Mouse (Mus musculus): ENCODE measurements around the gene Snrpa. TPM values are rescaled to one million over a fixed set of nuclear protein-coding genes. Genes with fewer than 3 reads are reported as not detected.

Gene Snrpa
- polyA plus RNA-seq, 1 experiment from 2014 or later, result 232 TPM

DNA sequence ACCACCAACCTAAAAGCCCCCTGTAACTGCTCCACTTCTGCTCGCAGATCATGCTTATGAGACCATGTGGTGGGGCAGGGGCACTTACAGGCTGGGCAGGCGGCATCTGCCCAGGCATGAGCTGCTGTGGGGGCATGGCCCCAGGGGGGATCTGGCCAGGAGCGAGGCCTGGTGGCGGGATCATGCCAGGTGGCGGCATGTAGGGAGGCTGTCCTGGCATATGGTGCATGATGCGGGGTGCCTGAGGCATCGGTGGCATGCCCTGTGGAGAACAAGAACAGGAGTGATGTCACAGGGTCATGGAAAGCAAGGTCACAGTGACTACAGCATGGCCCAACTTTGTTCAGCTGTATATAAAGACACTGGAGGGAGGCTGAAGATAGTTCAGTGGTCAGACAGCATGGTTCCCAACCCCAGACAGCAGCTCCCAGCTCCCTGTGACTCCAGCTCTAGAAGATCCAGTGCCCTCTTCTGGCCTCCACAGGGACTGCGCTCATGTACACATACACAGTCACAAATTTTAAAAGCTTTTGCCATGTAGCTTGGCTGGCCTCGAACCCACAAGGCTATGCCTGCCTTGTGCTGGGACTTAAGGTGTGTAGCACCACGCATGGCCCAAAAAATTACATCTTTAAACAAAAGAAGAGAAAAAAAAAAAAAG, 6.7 kb downstream of the Snrpa start:
- Histone ChIP-seq H3K9me3 (ENCODE audit: control insufficient read depth, low read length) (no peaks in the 10 kb centered on the region; the same call in 1 of the 2 replicates), H3K4me3 (replicated peaks; ENCODE audit: low read length) (no peak overlapping the region), H3K27me3 (replicated peaks; ENCODE audit: control insufficient read depth, insufficient read depth, low read length) (no peaks in the 10 kb centered on the region), H3K4me2 (ENCODE audit: low read length) (no peak overlapping the region), H3K36me3 (ENCODE audit: control insufficient read depth, insufficient read depth) (peaks cover 78% of the 10 kb centered on the region), H3K9ac (replicated peaks; ENCODE audit: low read depth, low read length) (no peak overlapping the region), H3K27ac (ENCODE audit: low read length) (no peak overlapping the region), H3K4me1 (replicated peaks; ENCODE audit: control insufficient read depth, insufficient read depth, low read length) (peaks cover 17% of the 10 kb centered on the region)
- 94% methylated on average over 10 of the region's 10 CpGs for WGBS
- no peak for ATAC-seq

DNA sequence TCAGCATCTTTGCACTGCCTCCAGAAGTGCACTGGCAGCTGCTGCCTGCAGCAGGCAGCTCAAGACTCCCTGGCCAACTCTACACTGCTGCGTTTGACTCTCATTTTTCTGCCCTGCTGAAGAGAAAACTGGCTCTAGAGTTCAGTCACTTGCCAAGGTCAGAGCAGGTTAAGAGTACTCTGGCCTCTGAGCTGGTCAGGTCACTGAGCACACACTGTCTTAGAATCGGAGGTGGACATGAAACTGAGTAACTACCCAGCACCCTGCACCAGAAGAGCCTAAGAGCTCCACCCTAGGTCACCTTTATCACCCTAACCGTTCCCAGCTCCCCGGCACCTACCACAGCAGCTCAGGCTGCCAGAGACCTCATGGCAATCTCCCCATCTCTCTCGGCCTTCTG, 10.1 kb downstream of the Snrpa start:
- H3K4me3 ChIP-seq (replicated peaks; ENCODE audit: low read length), result no peak overlapping the region
- H3K9ac ChIP-seq (replicated peaks; ENCODE audit: low read depth, low read length), result no peak overlapping the region
- 95% methylated on average over 5 of the region's 5 CpGs for WGBS
- H3K4me2 ChIP-seq (ENCODE audit: low read length), result no peak overlapping the region
- peaks cover 63% of the 10 kb centered on the region for H3K36me3 ChIP-seq (ENCODE audit: control insufficient read depth, insufficient read depth)
- no peak overlapping the region for H3K27ac ChIP-seq (ENCODE audit: low read length)
- no peak for ATAC-seq
- H3K27me3 ChIP-seq (replicated peaks; ENCODE audit: control insufficient read depth, insufficient read depth, low read length), result no peaks in the 10 kb centered on the region
- H3K4me1 ChIP-seq (replicated peaks; ENCODE audit: control insufficient read depth, insufficient read depth, low read length), result no peaks in the 10 kb centered on the region
- no peaks in the 10 kb centered on the region; the same call in 1 of the 2 replicates for H3K9me3 ChIP-seq (ENCODE audit: control insufficient read depth, low read length)

DNA sequence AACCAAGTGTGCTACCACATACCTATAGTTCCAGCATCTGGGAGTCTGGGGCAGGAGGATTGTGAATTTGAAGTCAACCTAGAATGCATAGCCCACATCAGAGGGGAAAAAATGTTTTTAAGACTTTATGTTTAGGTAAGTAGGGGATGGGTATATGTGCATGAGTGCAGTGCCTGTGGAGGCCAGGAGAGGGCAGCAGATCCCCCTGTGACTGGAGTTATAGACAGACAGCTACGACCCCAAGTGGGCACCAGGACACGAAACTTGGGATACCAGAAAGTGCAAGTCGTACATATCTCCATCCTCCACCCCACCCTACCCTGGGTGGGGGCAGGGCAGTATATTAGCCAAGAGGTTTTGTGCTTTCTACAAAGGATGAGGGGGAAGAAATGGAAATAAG, 11.1 kb downstream of the Snrpa start:
- no peaks in the 10 kb centered on the region; the same call in 1 of the 2 replicates for H3K9me3 ChIP-seq (ENCODE audit: control insufficient read depth, low read length)
- H3K4me2 ChIP-seq (ENCODE audit: low read length), result no peak overlapping the region
- no peaks in the 10 kb centered on the region for H3K27me3 ChIP-seq (replicated peaks; ENCODE audit: control insufficient read depth, insufficient read depth, low read length)
- peaks cover 53% of the 10 kb centered on the region for H3K36me3 ChIP-seq (ENCODE audit: control insufficient read depth, insufficient read depth)
- 63% methylated on average over 3 of the region's 3 CpGs for WGBS
- H3K4me1 ChIP-seq (replicated peaks; ENCODE audit: control insufficient read depth, insufficient read depth, low read length), result peaks cover 3% of the 10 kb centered on the region; the same call in 1 of the 2 replicates
- no peak overlapping the region for H3K4me3 ChIP-seq (replicated peaks; ENCODE audit: low read length)
- no peak overlapping the region for H3K9ac ChIP-seq (replicated peaks; ENCODE audit: low read depth, low read length)
- no peak for ATAC-seq
- H3K27ac ChIP-seq (ENCODE audit: low read length), result no peak overlapping the region

DNA sequence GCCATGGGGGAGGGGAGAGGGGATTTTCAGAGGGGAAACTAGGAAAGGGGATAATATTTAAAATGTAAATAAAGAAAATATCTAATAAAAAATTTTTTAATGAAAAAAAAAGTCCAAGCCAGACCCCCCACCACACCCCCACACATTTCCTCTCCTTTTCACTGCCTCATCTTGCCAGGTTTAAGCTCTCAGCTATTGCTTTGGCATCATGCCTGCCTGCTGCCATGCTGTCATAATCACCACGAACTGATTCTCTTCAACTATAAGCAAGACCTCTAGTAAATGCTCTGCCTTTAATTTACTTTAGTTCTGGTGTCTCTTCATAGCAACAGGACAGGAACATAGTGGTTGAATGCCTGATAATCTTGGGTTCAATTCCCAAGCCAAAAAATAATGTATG, 13.6 kb downstream of the Snrpa start:
- 61% methylated on average over 1 of the region's 1 CpGs for WGBS
- Histone ChIP-seq H3K9ac (replicated peaks; ENCODE audit: low read depth, low read length) (no peak overlapping the region), H3K36me3 (ENCODE audit: control insufficient read depth, insufficient read depth) (peaks cover 29% of the 10 kb centered on the region), H3K9me3 (ENCODE audit: control insufficient read depth, low read length) (no peaks in the 10 kb centered on the region), H3K27me3 (replicated peaks; ENCODE audit: control insufficient read depth, insufficient read depth, low read length) (no peaks in the 10 kb centered on the region), H3K27ac (ENCODE audit: low read length) (no peak overlapping the region), H3K4me1 (replicated peaks; ENCODE audit: control insufficient read depth, insufficient read depth, low read length) (peaks cover 11% of the 10 kb centered on the region), H3K4me3 (replicated peaks; ENCODE audit: low read length) (no peak overlapping the region), H3K4me2 (ENCODE audit: low read length) (no peak overlapping the region)
- ATAC-seq, result no peak

DNA sequence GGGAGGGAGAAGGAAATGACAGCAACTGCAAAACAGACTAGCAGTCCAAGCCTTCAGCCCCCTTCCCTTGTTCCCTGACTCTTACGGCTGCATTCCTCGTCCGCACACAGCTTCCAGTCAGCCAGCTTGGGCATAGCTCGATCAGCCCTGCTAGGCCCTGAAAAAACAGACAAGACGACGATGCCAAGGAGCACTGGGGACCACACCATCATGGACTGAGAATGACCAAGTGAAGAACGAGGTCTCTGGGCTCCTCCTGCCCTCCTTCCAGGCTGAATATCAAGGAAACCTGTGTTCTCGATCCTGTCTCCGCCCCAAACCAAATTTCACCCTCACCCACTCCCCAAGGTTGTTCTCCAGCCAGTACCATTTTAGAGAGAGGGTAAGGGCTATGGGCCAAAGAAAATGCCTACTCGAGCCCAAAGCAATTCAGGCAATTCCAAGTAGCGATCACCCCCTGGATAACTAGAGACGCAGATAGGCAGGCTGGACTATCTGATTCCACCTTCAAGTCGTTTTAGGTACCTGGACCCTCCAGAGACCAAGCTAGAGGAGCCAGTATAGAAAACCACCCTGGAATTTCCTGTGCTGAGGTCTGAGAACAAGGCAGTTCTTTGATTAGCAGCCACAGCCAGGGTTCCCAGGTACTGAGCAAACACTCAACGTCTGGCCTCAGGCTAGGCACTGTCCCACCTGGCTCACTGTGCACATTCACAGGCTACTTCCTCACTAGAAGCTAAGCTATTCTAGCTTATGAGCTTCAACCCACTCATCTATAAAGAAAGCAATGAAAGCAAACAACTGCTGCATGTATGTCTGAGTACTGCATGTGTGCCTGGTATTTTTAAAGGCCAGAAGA, 15.0 kb downstream of the Snrpa start, which contains the start of the genes Gm21983 and Mia:
Gene Gm21983, minus strand, starts transcription at position 250 of the 859 bp plus-strand sequence.
Gene Mia, minus strand, starts transcription at position 321 of the 859 bp plus-strand sequence.
- 69% methylated on average over 14 of the region's 14 CpGs for WGBS
- ATAC-seq, result no peak
- Histone ChIP-seq H3K27me3 (replicated peaks; ENCODE audit: control insufficient read depth, insufficient read depth, low read length) (no peaks in the 10 kb centered on the region), H3K4me3 (replicated peaks; ENCODE audit: low read length) (no peak within 1 kb of the TSS), H3K27ac (ENCODE audit: low read length) (0 out of 2 replicates have a peak within 1 kb of the TSS, but pooled peaks have one; percentile 24), H3K9me3 (ENCODE audit: control insufficient read depth, low read length) (no peaks in the 10 kb centered on the region), H3K9ac (replicated peaks; ENCODE audit: low read depth, low read length) (no peak within 1 kb of the TSS), H3K4me2 (ENCODE audit: low read length) (no peak within 1 kb of the TSS), H3K4me1 (replicated peaks; ENCODE audit: control insufficient read depth, insufficient read depth, low read length) (peaks cover 11% of the 10 kb centered on the region), H3K36me3 (ENCODE audit: control insufficient read depth, insufficient read depth) (peaks cover 21% of the 10 kb centered on the region)

DNA sequence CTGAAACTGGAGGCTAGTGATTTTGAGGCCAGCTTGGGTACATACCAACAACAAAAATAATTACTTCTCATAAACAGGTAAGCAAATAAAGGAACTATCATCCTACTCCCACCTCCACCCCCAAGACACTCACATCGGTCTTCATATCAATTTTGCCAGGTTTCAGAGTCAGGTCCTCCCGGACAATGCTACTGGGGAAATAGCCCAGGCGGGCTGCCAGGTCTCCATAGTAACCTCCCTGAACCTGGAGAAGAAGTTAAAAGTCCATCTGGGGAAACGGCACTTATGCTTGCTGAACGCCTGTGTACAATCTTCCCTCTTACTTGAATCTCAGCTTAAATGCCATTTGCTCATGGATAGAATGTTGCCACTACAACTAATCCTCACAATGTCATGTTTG, 16.0 kb downstream of the Snrpa start:
- ATAC-seq, result no peak
- H3K36me3 ChIP-seq (ENCODE audit: control insufficient read depth, insufficient read depth), result peaks cover 12% of the 10 kb centered on the region
- H3K4me2 ChIP-seq (ENCODE audit: low read length), result no peak overlapping the region
- WGBS, result 44% methylated on average over 5 of the region's 5 CpGs
- H3K27me3 ChIP-seq (replicated peaks; ENCODE audit: control insufficient read depth, insufficient read depth, low read length), result no peaks in the 10 kb centered on the region
- H3K9ac ChIP-seq (replicated peaks; ENCODE audit: low read depth, low read length), result no peak overlapping the region
- H3K4me3 ChIP-seq (replicated peaks; ENCODE audit: low read length), result no peak overlapping the region
- H3K27ac ChIP-seq (ENCODE audit: low read length), result 0 out of 2 replicates have a peak overlapping the region, but pooled peaks have one; percentile 24
- H3K9me3 ChIP-seq (ENCODE audit: control insufficient read depth, low read length), result no peaks in the 10 kb centered on the region
- H3K4me1 ChIP-seq (replicated peaks; ENCODE audit: control insufficient read depth, insufficient read depth, low read length), result peaks cover 11% of the 10 kb centered on the region

DNA sequence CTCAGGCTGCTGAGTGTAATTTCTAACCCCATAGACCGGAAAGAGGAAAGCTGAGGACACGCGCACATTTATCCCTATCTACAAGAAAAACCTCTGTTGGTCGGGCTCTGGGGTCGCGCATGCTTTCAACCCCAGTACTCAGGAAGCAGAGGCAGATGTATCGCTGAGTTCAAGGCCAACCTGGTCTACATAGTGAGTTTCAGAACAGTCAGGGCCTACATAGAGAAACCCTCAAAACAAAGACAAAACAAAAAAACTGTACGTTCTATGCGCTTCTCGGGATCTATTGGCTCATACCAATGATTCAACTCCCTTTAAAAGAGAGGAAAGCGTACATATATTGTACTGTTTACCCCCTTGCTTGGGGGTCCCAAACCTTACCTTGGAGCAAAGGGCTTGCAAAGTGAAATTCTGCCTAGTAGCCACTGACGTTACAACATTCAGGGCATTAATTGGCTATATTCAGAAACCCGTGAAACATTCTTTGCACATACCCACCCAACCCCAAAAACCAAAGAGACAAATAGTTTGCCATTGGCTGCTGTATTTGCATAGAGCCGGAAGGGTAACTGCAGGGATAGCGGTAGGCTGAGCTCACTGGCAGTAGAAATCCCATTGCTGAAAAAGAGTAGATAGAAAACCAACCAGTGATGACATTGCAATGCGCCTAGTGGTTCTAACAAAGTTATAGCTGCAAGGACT, 16.7 kb downstream of the Snrpa start:
- Histone ChIP-seq H3K27ac (ENCODE audit: low read length) (peak overlapping the region; percentile 75), H3K4me2 (ENCODE audit: low read length) (peak overlapping the region; percentile 51), H3K9me3 (ENCODE audit: control insufficient read depth, low read length) (no peaks in the 10 kb centered on the region), H3K9ac (replicated peaks; ENCODE audit: low read depth, low read length) (peak overlapping the region; percentile 52), H3K27me3 (replicated peaks; ENCODE audit: control insufficient read depth, insufficient read depth, low read length) (no peaks in the 10 kb centered on the region), H3K4me3 (replicated peaks; ENCODE audit: low read length) (peak overlapping the region; percentile 68), H3K4me1 (replicated peaks; ENCODE audit: control insufficient read depth, insufficient read depth, low read length) (peaks cover 11% of the 10 kb centered on the region), H3K36me3 (ENCODE audit: control insufficient read depth, insufficient read depth) (peaks cover 6% of the 10 kb centered on the region; the same call in 1 of the 2 replicates)
- no peak for ATAC-seq
- 46% methylated on average over 16 of the region's 16 CpGs for WGBS

DNA sequence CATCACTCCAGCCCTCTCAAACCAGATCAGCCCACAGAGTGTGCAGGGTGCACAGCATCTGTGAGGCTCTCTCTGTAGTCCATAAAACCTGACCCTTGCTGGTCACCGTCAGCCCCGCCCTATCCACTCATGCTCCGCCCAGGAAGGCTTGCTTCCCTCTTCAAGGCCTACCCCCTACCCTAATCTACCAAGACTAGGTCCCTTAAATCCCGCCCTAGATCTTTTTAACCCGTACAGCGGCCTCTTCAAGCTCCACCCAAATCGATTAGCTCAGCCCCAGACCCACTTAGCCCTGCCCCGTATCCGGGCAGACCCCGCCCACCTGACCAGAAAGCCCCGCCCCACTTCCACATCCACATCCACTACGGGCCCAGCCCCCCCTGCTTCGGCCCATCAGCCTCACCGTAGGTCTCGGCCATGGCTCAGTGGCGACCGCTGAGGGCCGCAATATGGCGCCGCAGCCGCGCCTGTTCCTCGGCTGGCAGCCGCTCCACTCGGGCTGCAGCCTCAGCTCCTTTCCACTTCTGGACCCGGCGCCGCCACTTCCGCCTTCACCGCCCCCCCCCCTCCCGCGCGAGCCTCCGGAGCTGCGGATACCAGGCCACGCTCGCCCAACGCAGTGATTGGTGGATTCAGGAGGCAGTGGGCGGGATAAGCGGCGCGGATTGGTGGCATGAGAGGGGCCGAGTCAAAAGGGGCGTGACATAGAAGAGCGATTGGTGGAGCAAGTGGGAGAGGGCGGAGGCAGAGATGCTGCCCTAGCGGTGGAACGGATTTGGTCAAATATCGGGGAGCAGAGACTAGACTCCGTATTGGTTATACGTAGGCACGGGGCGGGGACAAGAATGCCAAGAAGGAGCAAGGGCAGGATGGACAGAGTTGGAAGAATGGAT, 17.5 kb downstream of the Snrpa start, which contains the start of gene Rab4b:
Gene Rab4b, minus strand, starts transcription at position 573 of the 893 bp plus-strand sequence.
- H3K4me2 ChIP-seq (ENCODE audit: low read length), result peak within 1 kb of the TSS; percentile 63
- WGBS, result under 1% methylated on average over 52 of the region's 53 CpGs
- peak; percentile 98 for ATAC-seq

More for the DNA sequence above, 17.5 kb downstream of the Snrpa start, which contains the start of gene Rab4b:
- Histone ChIP-seq H3K36me3 (ENCODE audit: control insufficient read depth, insufficient read depth) (peaks cover 7% of the 10 kb centered on the region; the same call in 1 of the 2 replicates), H3K27me3 (replicated peaks; ENCODE audit: control insufficient read depth, insufficient read depth, low read length) (no peaks in the 10 kb centered on the region), H3K9me3 (ENCODE audit: control insufficient read depth, low read length) (no peaks in the 10 kb centered on the region), H3K4me1 (replicated peaks; ENCODE audit: control insufficient read depth, insufficient read depth, low read length) (peaks cover 11% of the 10 kb centered on the region), H3K9ac (replicated peaks; ENCODE audit: low read depth, low read length) (peak within 1 kb of the TSS; percentile 61), H3K4me3 (replicated peaks; ENCODE audit: low read length) (peak within 1 kb of the TSS; percentile 68), H3K27ac (ENCODE audit: low read length) (peak within 1 kb of the TSS; percentile 88)
